Mouse (Mus musculus) cerebellum, adult 18-20 months (tissue): ENCODE measurements around the gene Rab21.

Experiments used
- DNase-seq, 2 experiments: peaks; one replicate each; pipeline ENCODE4 v3.0.0; 2021

Gene Rab21

DNA sequence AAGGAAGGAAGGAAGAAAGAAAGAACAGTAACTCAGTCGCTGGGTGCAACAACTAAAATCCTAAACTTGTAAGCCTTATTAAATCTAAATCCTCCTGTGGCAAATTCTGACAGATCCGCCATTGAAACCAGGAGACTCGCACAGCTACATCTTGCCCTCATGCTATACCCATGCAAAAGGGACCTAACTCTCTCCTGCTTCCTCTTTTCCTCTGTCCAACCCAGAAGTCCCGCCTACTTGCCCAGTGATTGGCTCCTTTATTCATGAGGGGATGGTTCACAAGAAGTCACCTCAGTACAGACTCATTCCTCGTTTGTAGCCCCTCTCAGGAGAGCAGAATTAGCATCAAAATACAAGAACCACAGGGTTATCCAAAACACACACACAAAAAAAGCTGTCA lies 43.7 kb downstream of the Rab21 start:
- no peak for DNase-seq

DNA sequence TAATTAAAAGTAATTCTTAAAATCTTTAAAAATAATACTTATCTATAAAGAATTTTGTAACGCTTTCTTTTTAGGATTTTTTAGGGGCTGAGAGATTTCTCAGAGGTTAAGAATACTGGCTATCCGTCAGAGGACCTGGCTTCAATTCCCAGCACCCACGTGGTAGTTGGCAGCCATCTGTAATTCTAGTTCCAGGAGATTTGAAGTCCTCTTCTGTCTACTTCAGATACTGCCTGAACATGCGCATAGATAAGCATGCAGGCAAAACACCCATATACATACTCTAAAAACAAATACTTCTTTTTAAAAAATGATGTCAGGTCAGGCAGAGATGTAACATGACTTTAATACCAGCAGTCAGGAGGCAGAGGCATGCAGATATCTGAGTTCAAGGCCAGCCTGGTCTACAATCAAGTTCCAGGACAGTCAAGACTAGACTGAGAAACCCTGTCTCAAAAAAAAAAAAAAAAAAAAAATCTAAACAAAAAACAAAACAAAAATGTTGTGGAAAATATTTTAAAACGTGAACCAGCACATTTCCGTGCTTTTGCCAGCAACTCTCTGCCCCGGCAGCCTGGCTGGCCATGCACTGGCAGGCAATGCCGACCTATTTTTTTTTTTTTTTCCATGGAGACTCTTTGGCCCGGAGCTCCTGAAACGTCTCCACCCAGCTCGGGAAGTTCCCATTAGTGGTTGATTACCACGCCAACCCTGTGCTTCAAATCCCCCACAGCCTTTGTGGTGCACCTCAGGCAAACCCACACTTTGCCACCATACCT lies 44.6 kb downstream of the Rab21 start:
- DNase-seq = no peak

DNA sequence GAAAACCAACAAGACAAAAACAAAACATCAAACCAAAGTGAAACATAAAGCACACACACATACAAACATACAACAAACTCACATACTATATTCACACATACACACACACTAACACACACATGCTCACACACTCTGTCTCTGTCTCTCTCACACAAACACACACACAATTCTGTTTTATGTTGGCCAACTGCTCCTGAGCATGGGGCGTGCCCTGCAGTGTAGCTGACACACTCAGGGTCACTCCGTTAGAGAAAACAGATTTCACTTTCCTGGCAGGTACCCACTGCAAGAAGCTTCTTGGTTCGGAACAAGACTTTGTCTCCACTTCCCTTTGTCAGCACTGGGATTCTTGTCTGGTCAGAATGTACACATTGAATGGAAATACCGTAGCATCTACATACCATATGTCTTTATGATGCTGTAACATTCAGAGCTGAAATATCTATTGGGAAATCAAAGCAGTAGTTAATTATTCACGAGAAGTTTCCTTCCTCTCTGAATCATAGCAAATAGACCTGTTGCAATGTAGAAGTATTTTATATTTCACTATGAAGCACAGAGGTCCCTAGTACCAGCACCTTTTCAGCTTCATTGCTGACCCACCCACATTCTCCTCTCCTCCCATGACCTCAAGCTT lies 52.4 kb downstream of the Rab21 start:
- no peak for DNase-seq

DNA sequence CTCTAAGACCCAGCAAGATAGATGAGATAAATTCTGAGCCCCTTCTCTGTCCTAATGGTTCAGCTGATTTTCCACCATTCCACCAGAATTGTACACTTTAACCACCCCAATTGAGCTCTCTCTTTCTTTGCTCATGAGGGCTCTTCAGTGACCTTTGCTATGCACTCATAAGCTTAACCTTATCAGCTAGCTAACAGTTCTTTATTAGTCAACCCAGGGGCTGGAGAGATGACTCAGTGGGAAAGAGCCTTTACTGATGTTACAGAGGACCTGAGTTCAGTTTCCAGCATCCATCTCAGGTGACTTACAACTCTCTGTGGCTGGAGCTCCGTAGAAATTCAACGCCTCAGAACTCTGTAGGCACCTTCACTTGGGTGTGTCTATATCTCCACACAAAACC lies 53.1 kb downstream of the Rab21 start:
- no peak for DNase-seq

DNA sequence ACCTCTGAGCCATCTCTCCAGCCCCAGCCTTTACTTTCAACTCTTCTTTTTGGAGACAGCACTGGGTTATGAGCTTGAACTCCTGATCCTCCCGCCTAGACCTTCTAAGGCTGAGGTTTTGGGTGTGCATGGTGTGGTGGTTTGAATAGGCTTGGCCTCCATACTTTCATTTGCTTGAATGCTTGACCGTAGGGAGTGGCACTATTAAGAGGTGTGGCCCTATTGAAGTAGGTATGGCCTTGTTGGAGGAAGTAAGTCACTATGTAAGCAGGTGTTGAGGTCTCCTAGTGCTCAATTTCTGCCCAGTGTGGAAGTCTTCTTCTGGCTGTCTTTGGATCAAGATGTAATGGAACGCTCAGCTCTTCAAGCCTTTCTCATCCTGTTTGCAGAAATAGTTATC lies 54.0 kb downstream of the Rab21 start:
- no peak for DNase-seq

DNA sequence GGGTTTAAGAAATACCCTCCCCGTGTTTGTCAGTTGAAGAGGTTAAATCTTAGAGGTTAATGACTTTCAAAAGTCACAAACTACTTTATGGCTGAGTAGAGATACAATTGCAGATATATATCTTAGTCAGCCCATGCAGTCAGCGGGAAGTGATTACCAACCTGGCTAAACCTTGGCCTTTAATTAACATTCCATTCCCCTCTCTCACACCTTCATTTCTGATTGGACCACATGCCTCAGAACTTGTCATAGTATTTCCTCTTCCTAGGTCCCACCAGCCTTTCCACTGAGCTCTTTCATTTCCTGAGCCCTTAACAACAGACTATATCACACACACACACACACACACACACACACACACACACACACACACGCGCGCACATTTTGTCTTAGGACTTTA lies 59.2 kb downstream of the Rab21 start:
- no peak for DNase-seq

DNA sequence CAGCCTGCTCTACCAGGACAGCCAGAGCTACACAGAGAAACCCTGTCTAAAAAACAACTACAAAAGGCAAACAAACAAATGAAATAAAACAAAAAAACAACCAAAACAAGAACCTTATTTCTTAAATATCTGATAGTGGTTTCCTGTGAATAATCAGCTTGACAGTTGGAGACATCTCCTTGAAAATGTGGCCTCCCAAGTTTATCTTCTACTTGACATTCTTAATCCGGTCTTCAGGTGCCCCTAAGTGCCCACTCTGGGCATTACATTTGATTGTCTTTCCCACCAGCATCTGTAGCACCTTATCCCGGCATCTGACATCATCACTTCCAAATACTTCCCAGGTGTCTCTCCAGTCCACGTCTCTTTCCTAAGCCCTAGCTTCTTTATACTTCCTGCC lies 61.9 kb downstream of the Rab21 start:
- no peak for DNase-seq

DNA sequence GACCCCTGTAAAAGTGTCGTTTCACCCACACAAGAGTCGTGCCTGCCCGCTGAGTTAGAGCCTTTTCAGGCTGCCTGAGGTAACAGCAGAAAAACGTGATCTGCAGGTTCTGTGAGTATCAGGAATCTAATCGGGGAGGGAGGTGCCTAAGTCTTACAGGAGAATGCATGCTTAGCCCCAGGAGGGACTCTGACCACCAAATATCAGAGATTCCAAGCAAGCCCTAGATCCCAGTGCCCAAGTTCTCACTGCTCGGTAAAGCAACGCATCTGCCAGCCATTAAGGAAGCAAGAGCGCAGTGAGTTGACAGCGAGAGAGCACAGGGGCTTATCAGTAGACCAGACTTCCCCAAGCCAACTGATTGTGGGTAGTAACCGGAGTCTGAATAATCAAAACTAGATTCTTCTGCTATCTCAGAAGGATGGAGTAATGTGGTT lies 63.1 kb downstream of the Rab21 start:
- DNase-seq = peak in 1 of 2 experiments; percentile 6

DNA sequence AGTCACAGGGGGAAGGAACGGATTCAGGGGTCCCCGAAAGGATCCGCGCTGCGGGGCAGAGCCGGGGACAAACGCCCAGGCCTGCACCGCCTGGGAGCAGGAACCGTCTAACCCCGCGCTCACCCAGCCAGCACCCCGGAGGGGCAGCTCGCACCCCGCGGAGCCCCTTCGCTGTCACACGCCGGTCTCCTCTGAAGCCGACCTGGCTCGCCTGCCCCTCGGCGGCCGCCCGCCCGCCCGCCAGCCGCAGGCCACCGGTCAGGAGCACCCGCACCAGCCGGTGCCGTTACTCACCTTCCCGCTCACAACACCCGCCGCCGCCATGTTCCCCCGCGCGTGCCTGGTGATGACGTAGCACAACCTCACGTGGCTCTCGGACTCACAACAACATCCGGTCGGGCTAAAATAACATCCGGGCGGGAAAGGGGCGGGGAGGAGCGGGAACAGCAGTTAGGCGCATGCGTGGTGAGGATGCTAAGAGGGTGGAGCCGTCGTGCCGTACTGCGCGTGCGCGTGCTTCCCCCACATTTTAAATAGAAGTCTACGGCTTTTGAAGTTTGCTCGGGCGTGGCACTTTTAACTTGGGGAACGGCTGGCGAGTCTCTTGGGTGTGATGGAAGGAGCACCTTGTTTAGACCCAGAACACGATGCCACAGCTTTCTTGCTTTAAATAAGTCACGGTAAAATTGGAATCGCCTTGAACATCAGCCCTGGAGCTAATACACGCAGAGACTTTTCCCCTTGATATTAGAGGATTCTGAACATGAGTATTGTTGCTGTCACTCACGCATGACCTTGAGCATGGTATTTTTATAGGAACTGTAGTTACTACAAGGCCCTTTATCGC lies 64.1 kb downstream of the Rab21 start, which contains the start of gene Tbc1d15:
TSS of gene Tbc1d15 (minus strand) at position 380 of the 847 bp plus-strand sequence.
- peak; percentile 97 for DNase-seq

DNA sequence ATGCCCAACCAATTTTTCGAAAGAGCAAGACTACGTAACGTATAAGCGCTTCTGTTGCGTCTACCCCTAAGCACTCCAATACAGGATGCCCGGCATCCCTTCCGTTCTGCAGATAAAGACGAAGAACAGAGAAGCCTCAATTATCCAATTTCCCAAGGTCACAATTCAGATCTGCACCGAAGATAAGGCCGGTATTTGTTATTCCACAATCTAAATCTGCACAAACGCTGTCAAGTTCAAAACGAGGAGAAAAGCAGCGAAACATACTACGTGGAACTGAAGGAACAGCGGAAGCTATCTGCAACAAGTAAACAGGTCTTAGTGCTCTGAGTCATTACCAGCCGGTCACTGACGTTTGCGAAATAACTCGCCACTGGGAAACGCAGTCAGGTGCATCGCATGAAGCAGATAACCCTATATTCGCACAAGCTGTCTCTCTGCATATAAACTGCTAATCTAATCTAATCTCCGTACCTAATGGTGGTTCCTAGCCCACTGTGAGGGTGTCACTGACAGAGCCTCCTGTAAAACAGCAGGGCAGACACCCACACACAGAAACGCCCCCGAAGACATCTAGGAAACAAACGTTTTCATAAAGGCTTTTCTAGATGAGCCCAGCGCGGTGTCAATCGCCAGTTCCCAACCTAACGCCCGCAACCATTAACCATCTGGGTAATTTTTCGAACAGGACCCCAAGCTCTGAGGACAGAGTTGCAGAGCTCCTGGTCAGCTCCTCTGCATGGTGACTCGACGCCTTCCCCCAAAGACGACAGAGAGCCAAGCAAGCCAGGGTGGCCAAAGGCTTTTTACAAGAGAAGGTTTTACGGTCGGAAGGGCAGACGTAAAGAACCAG lies 64.9 kb downstream of the Rab21 start:
- DNase-seq = peak in 1 of 2 experiments; percentile 21

DNA sequence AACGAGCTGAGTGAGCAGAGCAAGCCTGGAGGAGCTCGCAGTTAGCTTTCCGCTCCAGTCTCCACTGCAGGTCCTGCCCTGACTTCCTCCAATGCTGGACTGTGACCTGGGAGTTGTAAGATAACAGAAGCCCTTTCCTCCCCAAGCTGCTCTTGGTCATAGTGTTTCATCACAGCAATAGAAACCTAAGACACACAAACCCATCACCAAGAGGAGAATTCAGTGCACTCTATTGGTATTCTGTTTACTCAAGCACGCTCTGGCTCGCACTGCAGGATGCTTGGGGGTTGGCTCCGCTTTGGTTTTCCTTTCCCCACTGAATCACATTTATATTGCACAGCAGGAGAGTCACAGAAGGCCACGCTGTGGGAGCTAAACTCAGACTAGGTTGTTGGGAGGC lies 67.4 kb downstream of the Rab21 start:
- DNase-seq = peak; percentile 38 to 49

DNA sequence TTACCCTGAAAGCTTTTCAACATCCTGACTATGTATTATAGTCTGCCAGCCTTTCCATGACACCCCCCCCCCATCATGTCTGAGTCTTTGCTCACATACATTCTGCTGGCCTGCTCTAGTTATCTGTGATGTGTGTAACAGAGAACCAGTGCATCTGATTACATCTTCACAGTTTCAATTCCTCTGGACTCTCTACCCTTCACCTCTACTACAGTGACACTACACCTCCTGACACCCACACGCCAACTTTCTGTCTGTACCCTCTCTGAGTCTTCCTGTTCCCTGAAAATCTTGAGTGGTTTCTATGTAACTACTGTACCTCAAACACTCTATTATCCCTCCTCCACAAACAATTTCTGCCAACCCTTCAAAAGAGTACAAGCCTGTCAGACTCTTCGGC lies 69.9 kb downstream of the Rab21 start:
- no peak for DNase-seq

DNA sequence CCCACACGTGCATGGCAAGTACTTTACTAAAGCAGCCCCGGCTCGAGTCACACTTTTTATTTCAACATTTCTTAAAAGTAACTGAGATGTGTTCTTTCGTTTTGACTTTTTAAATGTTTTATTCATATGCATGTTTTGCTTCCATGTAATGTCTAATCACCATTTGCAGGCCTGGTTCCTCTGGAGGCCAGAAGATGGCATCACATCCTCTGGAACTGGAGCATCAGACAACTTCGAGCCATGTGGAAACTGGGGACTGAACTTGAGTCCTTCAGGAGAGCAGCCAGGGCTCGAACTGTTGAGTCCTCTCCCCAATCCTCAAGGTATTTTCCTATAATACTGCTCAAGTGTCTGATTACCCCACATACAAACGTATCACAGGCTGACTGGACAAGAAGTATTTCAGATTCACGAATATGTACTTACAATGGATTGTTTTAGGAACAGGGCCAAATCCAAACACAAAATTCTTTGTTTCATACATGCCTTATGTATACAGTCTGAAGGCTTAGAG lies 74.3 kb downstream of the Rab21 start:
- no peak for DNase-seq

DNA sequence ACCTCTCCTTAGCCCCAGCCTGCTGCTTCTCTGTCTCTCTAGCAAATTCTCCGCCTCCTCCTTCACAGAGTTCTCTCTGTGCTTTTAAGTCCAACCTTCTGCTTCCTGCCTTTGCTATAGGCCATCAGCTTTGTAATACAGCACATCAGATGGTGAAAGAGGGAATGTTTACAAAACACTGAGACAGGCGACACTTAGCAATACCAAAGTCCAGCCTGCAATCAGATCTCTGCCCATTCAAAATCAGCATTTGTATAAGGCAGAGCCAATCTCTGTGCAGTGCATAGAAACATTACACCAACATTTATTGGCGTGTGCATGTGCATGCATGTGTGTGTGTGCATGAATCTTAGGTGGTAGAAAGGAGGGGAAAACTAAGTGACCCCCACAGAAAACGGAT lies 77.5 kb downstream of the Rab21 start:
- no peak for DNase-seq
